Mouse (Mus musculus): Measurements from ENCODE around the gene Cryz.

Gene Cryz

GRCm38 (mm10) chr3:154596488-154596933, at the start of gene Cryz:
Gene Cryz, plus strand, starts transcription at chr3:154596711.
- DNase-seq (ENCODE audit: low read depth, low spot score) = peak; percentile 76

- DNase-seq (ENCODE audit: low read depth, low spot score) = no peak
Measured at GRCm38 (mm10) chr3:154547549-154548426, 48.7 kb upstream of the Cryz start.

DNA sequence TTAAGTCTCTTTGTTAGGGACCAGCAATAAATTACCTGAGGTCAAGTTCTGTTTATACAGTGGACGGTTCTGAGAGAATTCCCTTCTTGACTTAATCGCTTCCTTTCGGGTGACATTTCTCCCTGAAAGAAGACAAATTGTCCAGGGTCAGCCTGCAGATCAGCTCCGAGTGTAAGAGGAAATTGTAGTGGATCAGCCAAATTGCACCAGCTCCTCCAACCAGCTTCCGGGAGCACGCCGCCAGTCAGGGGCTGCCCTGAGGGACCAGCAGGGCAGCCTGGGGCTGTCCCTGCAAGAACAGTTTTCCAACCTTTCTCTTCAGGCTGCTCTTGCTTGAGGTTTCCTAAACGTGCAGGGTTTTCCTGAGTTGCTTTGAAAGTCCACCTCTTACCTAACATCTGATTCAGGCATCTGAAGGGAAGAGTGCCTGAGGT, 47.6 kb upstream of the Cryz start:
- no peak for DNase-seq (ENCODE audit: low read depth, low spot score)

- no peak for DNase-seq (ENCODE audit: low read depth, low spot score)
Measured at GRCm38 (mm10) chr3:154550326-154551034, 46.0 kb upstream of the Cryz start.

DNA sequence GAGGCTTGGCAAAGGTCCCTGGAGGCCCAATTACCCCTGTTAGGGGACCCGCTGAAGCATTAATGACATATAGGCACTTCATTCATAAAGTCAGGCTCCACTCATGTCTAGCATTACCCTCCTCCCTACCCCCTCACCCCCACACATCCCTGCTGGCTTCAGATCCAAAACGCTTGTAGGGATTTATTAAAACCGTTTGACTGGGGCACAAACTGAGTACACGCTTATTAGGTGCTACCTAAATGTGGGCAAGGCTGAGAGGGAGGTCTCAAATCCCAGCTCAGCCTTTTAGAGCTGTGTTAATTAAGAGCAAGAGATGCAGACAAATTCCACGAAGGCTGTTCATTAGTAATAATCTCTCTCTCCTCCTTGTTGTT, 45.5 kb upstream of the Cryz start:
- no peak for DNase-seq (ENCODE audit: low read depth, low spot score)

- no peak for DNase-seq (ENCODE audit: low read depth, low spot score)
Measured at GRCm38 (mm10) chr3:154562192-154562591, 34.3 kb upstream of the Cryz start.

GRCm38 (mm10) chr3:154565437-154565836, 31.1 kb upstream of the Cryz start:
- DNase-seq (ENCODE audit: low read depth, low spot score) = no peak

GRCm38 (mm10) chr3:154570029-154570575, 26.4 kb upstream of the Cryz start:
- DNase-seq (ENCODE audit: low read depth, low spot score) = no peak

DNA sequence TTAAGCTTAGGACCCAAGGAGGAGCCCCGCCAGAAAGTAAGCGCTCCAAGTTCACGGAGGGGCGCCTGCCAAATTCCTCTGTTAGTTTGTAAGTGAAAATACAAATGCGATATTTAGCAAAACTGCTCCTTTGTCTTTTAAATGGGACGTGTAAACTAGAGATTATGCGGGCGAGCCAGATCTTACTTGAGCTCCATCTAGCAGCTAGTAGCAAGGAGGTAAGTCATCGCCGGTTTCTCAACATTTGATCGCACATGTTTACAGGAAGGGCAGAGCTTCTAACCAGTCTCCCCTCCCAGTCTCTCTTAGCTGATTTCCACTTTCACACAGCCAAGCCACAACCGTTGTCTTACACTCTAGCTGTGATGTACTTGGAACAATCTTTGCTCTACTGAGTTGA, 25.7 kb upstream of the Cryz start:
- DNase-seq (ENCODE audit: low read depth, low spot score) = no peak

DNA sequence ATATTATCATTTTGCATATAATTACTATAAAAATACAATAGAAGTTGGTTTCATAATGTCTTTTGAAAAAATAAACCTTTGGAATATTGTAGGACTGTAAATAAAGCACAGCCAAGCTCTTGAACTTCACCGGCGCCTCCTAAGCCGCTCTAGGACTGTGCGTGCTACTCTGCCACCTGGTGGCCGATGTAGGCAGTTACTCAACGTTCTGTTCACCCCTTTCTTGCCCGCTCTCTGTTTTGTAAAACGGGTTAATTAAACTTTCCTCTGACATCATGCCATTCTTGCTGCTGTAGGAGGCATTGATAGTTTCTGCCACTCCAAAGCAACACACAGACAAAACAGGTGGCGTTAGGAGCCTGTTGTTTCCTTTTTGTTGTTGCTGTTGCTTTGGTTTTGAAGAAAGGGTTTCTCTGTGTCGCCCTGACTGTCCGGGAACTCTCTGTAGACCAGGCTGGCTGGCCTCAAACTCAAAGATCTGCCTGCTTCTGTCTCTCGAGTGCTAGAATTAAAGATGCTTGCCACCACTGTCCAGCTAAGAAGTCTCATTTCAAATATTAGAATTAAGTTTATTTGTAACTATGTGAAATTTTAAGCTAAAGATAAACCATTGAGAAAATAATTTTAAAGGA, 24.1 kb upstream of the Cryz start:
- DNase-seq (ENCODE audit: low read depth, low spot score) = peak; percentile 3

GRCm38 (mm10) chr3:154573666-154574065, 22.8 kb upstream of the Cryz start:
- no peak for DNase-seq (ENCODE audit: low read depth, low spot score)

- no peak for DNase-seq (ENCODE audit: low read depth, low spot score)
Measured at GRCm38 (mm10) chr3:154577895-154578294, 18.6 kb upstream of the Cryz start.

DNA sequence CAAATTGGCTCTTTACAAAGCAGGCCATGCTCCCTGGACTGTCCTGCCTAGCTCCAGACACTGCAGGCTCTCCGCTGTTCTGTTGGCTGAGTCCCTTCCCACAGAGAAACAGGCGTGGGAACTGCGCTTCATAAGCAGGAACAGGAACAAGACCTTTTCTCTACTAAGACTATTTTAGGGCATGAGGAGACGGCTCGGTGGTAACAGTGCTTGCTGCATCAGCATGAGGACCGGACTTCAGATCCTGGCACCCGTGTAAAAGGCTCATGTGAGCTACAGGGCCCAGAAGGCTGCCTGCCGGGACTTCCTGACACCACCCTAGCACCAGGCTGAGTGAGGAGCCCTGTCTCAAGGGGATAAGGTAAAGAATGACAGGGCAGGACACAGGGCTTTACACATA, 12.2 kb upstream of the Cryz start:
- no peak for DNase-seq (ENCODE audit: low read depth, low spot score)

DNA sequence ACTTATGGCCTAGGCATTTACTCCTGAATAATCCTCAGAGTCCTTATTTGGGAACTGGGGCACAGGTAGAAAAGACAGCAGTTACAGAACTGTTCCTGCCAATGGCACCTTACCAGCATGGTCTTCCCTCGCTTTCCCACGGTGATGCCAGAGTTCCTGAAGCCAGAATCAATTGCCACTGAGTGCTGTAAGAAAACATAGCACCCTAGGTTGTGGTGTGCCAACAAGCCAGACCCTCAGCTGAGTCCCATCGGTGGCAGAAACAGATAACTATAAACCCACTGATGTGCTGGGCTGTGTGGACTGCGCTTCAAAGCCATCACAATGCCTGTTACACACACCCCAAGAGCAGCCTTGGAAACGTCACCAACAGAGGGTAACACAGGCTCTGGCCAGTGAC, 5.5 kb upstream of the Cryz start:
- no peak for DNase-seq (ENCODE audit: low read depth, low spot score)

GRCm38 (mm10) chr3:154591621-154592020, 4.9 kb upstream of the Cryz start:
- DNase-seq (ENCODE audit: low read depth, low spot score) = no peak

DNA sequence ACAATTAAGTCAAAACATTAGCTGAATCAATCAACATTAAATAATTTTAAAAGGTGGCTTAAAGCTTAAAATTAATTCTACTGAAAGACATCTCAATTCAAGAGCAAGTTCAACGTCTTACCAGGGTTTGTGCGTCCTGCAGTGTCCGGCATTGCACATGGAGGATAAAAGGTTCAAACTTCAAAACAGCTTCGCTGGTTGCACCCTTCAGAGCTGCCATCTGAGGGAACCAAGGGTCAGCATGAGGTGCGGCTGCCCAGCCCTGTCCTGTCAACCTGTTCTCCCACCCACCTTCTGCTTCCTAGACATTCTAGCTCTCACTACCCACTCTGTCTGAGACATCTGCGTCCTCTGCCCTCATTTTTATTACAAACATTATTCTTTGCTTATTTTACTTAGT, 2.9 kb upstream of the Cryz start:
- DNase-seq (ENCODE audit: low read depth, low spot score) = no peak

GRCm38 (mm10) chr3:154594156-154594555, 2.4 kb upstream of the Cryz start:
- DNase-seq (ENCODE audit: low read depth, low spot score) = no peak

DNA sequence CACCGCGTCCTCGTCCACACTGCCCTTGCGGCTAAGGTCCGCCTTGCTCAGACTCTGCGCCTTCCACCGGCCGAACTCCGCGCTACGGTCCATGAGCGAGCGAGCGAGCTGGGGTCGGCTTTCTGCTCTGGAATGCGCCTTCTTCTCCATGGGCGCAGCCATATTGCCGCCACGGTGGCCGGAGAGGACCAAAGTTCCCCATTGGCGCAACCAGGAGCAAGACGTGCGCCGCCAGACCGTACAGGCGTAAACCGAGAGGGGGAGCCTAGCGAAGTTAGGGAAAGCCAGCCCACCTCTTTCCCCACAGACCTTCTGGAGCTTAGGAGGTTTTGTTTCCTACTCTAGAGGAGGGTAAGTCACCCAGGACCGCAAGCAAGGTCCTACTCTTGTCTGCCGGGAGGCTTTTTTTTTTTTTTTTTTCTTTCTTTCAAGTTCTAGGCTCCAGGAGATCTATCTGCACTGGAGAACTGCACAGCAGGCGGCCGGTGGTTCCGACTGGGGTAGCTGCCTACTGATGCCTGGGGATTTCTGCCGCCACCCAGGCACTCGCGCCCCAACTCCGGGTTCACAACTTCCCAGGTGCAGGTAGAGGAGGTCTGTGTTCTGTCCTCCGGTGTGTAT, 533 bp downstream of the Cryz start, which contains the start of gene Tyw3:
Tyw3 (minus strand) TSS at position 171 of the 621 bp plus-strand sequence.
- peak; percentile 74 for DNase-seq (ENCODE audit: low read depth, low spot score)

- DNase-seq (ENCODE audit: low read depth, low spot score) = no peak
Measured at GRCm38 (mm10) chr3:154597561-154597960, 1.1 kb downstream of the Cryz start.

DNA sequence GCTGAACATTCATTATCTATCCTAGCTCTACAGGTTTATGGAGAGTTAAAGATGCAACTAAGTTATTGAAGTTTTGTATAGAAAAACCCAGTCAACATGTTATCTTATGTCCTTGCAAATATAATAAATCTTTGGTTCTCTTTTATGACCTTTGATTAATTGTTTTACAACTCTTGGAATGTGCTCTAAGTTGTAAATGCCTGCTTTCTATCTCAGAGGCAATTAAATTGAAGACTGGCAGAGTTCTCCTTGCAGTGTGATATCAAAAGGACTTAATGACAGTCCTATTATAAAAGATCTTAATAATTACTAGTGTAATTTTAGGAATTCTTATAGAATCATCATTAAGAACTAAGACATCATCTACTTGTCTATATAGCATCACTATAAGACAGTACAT, 5.6 kb downstream of the Cryz start:
- no peak for DNase-seq (ENCODE audit: low read depth, low spot score)

- no peak for DNase-seq (ENCODE audit: low read depth, low spot score)
Measured at GRCm38 (mm10) chr3:154604871-154605270, 8.4 kb downstream of the Cryz start.

GRCm38 (mm10) chr3:154607896-154608295, 11.4 kb downstream of the Cryz start:
- DNase-seq (ENCODE audit: low read depth, low spot score) = no peak
